Mouse (Mus musculus): Measurements from ENCODE around the gene Zcwpw1.

The Zcwpw1 gene

GRCm38 (mm10) chr5:137755425-137755824, 32.2 kb upstream of the Zcwpw1 start:
- no peak for DNase-seq (ENCODE audit: low read depth, low spot score)

- no peak for DNase-seq (ENCODE audit: low read depth, low spot score)
These were observed 31.5 kb upstream of the Zcwpw1 start for GRCm38 (mm10) chr5:137756106-137756505.

- DNase-seq (ENCODE audit: low read depth, low spot score): peak; percentile 83
These were observed 30.5 kb upstream of the Zcwpw1 start for GRCm38 (mm10) chr5:137756882-137757661.

GRCm38 (mm10) chr5:137757887-137758286, 29.7 kb upstream of the Zcwpw1 start:
- DNase-seq (ENCODE audit: low read depth, low spot score): no peak

- DNase-seq (ENCODE audit: low read depth, low spot score): no peak
These were observed 28.6 kb upstream of the Zcwpw1 start for GRCm38 (mm10) chr5:137758921-137759534.

GRCm38 (mm10) chr5:137759971-137760412, 27.6 kb upstream of the Zcwpw1 start:
- peak; percentile 87 for DNase-seq (ENCODE audit: low read depth, low spot score)

GRCm38 (mm10) chr5:137764609-137765340, 22.8 kb upstream of the Zcwpw1 start:
- DNase-seq (ENCODE audit: low read depth, low spot score): no peak

GRCm38 (mm10) chr5:137766270-137766669, 21.3 kb upstream of the Zcwpw1 start:
- DNase-seq (ENCODE audit: low read depth, low spot score): peak; percentile 67

GRCm38 (mm10) chr5:137768475-137768874, 19.1 kb upstream of the Zcwpw1 start:
- DNase-seq (ENCODE audit: low read depth, low spot score): no peak

- peak; percentile 71 for DNase-seq (ENCODE audit: low read depth, low spot score)
These were observed 16.9 kb upstream of the Zcwpw1 start for GRCm38 (mm10) chr5:137770709-137771108.

- DNase-seq (ENCODE audit: low read depth, low spot score): no peak
These were observed 14.8 kb upstream of the Zcwpw1 start for GRCm38 (mm10) chr5:137772755-137773154.

GRCm38 (mm10) chr5:137775587-137776290, 11.9 kb upstream of the Zcwpw1 start:
- no peak for DNase-seq (ENCODE audit: low read depth, low spot score)

- DNase-seq (ENCODE audit: low read depth, low spot score): no peak
These were observed 11.1 kb upstream of the Zcwpw1 start for GRCm38 (mm10) chr5:137776408-137776918.

GRCm38 (mm10) chr5:137777267-137777845, 10.2 kb upstream of the Zcwpw1 start:
- no peak for DNase-seq (ENCODE audit: low read depth, low spot score)

GRCm38 (mm10) chr5:137778635-137779034, 9.0 kb upstream of the Zcwpw1 start, which contains the start of gene Ppp1r35:
Gene Ppp1r35 (plus strand): TSS chr5:137778849.
- peak; percentile 97 for DNase-seq (ENCODE audit: low read depth, low spot score)

- peak; percentile 64 for DNase-seq (ENCODE audit: low read depth, low spot score)
These were observed 8.3 kb upstream of the Zcwpw1 start for GRCm38 (mm10) chr5:137779053-137779933.

- no peak for DNase-seq (ENCODE audit: low read depth, low spot score)
These were observed 5.9 kb upstream of the Zcwpw1 start for GRCm38 (mm10) chr5:137781661-137782060.

- no peak for DNase-seq (ENCODE audit: low read depth, low spot score)
These were observed 4.6 kb upstream of the Zcwpw1 start for GRCm38 (mm10) chr5:137782776-137783522.

GRCm38 (mm10) chr5:137783901-137784540, 3.6 kb upstream of the Zcwpw1 start:
- DNase-seq (ENCODE audit: low read depth, low spot score): no peak

Data from CD4-positive helper T cell, adult 2 months (primary cell).